Mouse (Mus musculus) forebrain, embryonic 14.5 days (tissue): ENCODE data around the gene Negr1. TPM values are rescaled to one million over a fixed set of nuclear protein-coding genes. Genes with fewer than 3 reads are reported as not detected.
A peak's percentile ranks its signal among the peaks of the same experiment; 100 is the strongest.

ENCODE experiments used
- ATAC-seq: fragments of 200-750 bp; cut with Nextera tagmentation; 2 replicates; pipeline ENCODE4 v1.8.0; 2017; ENCODE audit warnings: mild to moderate bottlenecking, moderate library complexity
- DNase-seq: peaks from one replicate; pipeline ENCODE4 v3.0.0-alpha.2; 2015; ENCODE audit warnings: low spot score
- H3K27ac ChIP-seq: fragments of 300-500 bp; sonication (generic); 2 replicates; pipeline ENCODE4 v1.5.1; 2014; ENCODE audit warnings: low read depth, mild to moderate bottlenecking, control low read depth, low read length, moderate library complexity
- H3K27me3 ChIP-seq: fragments of 300-500 bp; sonication (generic); replicated peaks from 2 replicates; pipeline ENCODE4 v1.6.1; 2014; ENCODE audit warnings: low read length, control low read depth, mixed read lengths; ENCODE audit not compliant: control insufficient read depth, insufficient read depth
- H3K36me3 ChIP-seq: fragments of 300-500 bp; sonication (generic); 2 replicates; pipeline ENCODE4 v1.6.1; 2014; ENCODE audit warnings: low read length, control low read depth; ENCODE audit not compliant: control insufficient read depth, insufficient read depth
- H3K4me1 ChIP-seq: fragments of 300-500 bp; sonication (generic); 2 replicates; pipeline ENCODE4 v1.6.1; 2014; ENCODE audit warnings: antibody characterized with exemption, low read length, control low read depth; ENCODE audit not compliant: control insufficient read depth, insufficient read depth
- H3K4me2 ChIP-seq: fragments of 300-500 bp; sonication (generic); 2 replicates; pipeline ENCODE4 v1.6.1; 2014; ENCODE audit warnings: mild to moderate bottlenecking, control low read depth, low read length
- H3K4me3 ChIP-seq: fragments of 300-500 bp; sonication (generic); 2 replicates; pipeline ENCODE4 v1.5.1; 2014; ENCODE audit warnings: low read depth, low read length, control low read depth
- H3K9ac ChIP-seq: fragments of 300-500 bp; sonication (generic); 2 replicates; pipeline ENCODE4 v1.6.1; 2014; ENCODE audit warnings: mild to moderate bottlenecking, low read length, control low read depth, moderate library complexity
- H3K9me3 ChIP-seq: fragments of 300-500 bp; sonication (generic); replicated peaks from 2 replicates; pipeline ENCODE4 v1.6.1; 2016; ENCODE audit warnings: low read length, control low read depth, mixed read lengths; ENCODE audit not compliant: control insufficient read depth
- WGBS: fragments of 180-500 bp; shearing (Covaris S2); extraction: QIAGEN DNeasy Blood & Tissue Kit; methylation state at CpG from one replicate; pipeline ENCODE4 v1.1.7; 2014; 5-methylcytosine and 5-hydroxymethylcytosine counted together
- polyA plus RNA-seq: library from polyadenylated mRNA; unstranded; fragments of >200 nt; fragmentation: Nextera tagmentation; extraction: Ambion mirVana; gene quantifications from 2 replicates; pipeline ENCODE4 v1.2.1, GENCODE M21; 2014

Negr1 gene
- polyA plus RNA-seq, 1 experiment from 2014 or later: 28.3 TPM

GRCm38 (mm10) chr3:157097514-157097913 lies 535.9 kb downstream of the Negr1 start:
- DNase-seq: no peak
- no peak for ATAC-seq
- Histone ChIP-seq H3K27me3 (no peaks in the 10 kb centered on the region), H3K4me1 (no peaks in the 10 kb centered on the region), H3K4me2 (no peak overlapping the region), H3K27ac (no peak overlapping the region), H3K4me3 (no peak overlapping the region), H3K9ac (no peak overlapping the region), H3K9me3 (no peaks in the 10 kb centered on the region), H3K36me3 (no peaks in the 10 kb centered on the region)

- WGBS: 49% methylated on average over 6 of the region's 6 CpGs
- H3K36me3 ChIP-seq: no peaks in the 10 kb centered on the region
- no peak overlapping the region for H3K9ac ChIP-seq
- DNase-seq (peak; percentile 40), ATAC-seq (no peak)
- no peak overlapping the region for H3K4me3 ChIP-seq
- H3K27ac ChIP-seq: no peak overlapping the region
- H3K27me3 ChIP-seq: no peaks in the 10 kb centered on the region
- H3K9me3 ChIP-seq: no peaks in the 10 kb centered on the region
- no peaks in the 10 kb centered on the region for H3K4me1 ChIP-seq
- H3K4me2 ChIP-seq: no peak overlapping the region
Measured at GRCm38 (mm10) chr3:157098417-157098816, 536.8 kb downstream of the Negr1 start.

GRCm38 (mm10) chr3:157104866-157105579 lies 543.4 kb downstream of the Negr1 start:
- no peak for DNase-seq
- no peak for ATAC-seq
- Histone ChIP-seq H3K4me1 (no peaks in the 10 kb centered on the region), H3K27me3 (no peaks in the 10 kb centered on the region), H3K9ac (no peak overlapping the region), H3K4me3 (no peak overlapping the region), H3K27ac (no peak overlapping the region), H3K4me2 (no peak overlapping the region), H3K36me3 (no peaks in the 10 kb centered on the region), H3K9me3 (no peaks in the 10 kb centered on the region)
- 89% methylated on average over 3 of the region's 3 CpGs for WGBS

- WGBS: 78% methylated on average over 6 of the region's 6 CpGs
- no peak overlapping the region for H3K4me3 ChIP-seq
- no peak overlapping the region for H3K4me2 ChIP-seq
- no peaks in the 10 kb centered on the region for H3K27me3 ChIP-seq
- H3K9me3 ChIP-seq: no peaks in the 10 kb centered on the region
- H3K36me3 ChIP-seq: no peaks in the 10 kb centered on the region
- H3K27ac ChIP-seq: no peak overlapping the region
- no peak overlapping the region for H3K9ac ChIP-seq
- H3K4me1 ChIP-seq: no peaks in the 10 kb centered on the region
- DNase-seq: no peak
- no peak for ATAC-seq
Measured at GRCm38 (mm10) chr3:157105580-157106264, 544.1 kb downstream of the Negr1 start.

GRCm38 (mm10) chr3:157108156-157108555 lies 546.6 kb downstream of the Negr1 start:
- H3K9ac ChIP-seq: no peak overlapping the region
- H3K4me2 ChIP-seq: no peak overlapping the region
- no peaks in the 10 kb centered on the region for H3K36me3 ChIP-seq
- H3K9me3 ChIP-seq: no peaks in the 10 kb centered on the region
- ATAC-seq (no peak), DNase-seq (no peak)
- H3K4me3 ChIP-seq: no peak overlapping the region
- H3K4me1 ChIP-seq: no peaks in the 10 kb centered on the region
- no peaks in the 10 kb centered on the region for H3K27me3 ChIP-seq
- no peak overlapping the region for H3K27ac ChIP-seq
- 87% methylated on average over 2 of the region's 2 CpGs for WGBS

- Histone ChIP-seq H3K36me3 (no peaks in the 10 kb centered on the region), H3K9ac (no peak overlapping the region), H3K27me3 (no peaks in the 10 kb centered on the region), H3K4me2 (no peak overlapping the region), H3K4me3 (no peak overlapping the region), H3K9me3 (no peaks in the 10 kb centered on the region), H3K4me1 (no peaks in the 10 kb centered on the region), H3K27ac (no peak overlapping the region)
- DNase-seq (peak; percentile 79), ATAC-seq (peak; percentile 91)
Measured at GRCm38 (mm10) chr3:157109308-157109707, 547.7 kb downstream of the Negr1 start.

GRCm38 (mm10) chr3:157115105-157115760 lies 553.6 kb downstream of the Negr1 start:
- Histone ChIP-seq H3K4me3 (no peak overlapping the region), H3K27ac (peak overlapping the region; percentile 55; the same call in 1 of the 2 replicates), H3K9me3 (no peaks in the 10 kb centered on the region), H3K4me2 (no peak overlapping the region), H3K4me1 (peaks cover 7% of the 10 kb centered on the region; the same call in 1 of the 2 replicates), H3K27me3 (no peaks in the 10 kb centered on the region), H3K36me3 (no peaks in the 10 kb centered on the region), H3K9ac (no peak overlapping the region)
- peak; percentile 89 for ATAC-seq
- WGBS: 42% methylated on average over 5 of the region's 5 CpGs
- peak; percentile 67 for DNase-seq

- H3K4me1 ChIP-seq: peaks cover 7% of the 10 kb centered on the region; the same call in 1 of the 2 replicates
- H3K27me3 ChIP-seq: no peaks in the 10 kb centered on the region
- DNase-seq: no peak
- no peaks in the 10 kb centered on the region for H3K9me3 ChIP-seq
- no peak overlapping the region for H3K27ac ChIP-seq
- no peak overlapping the region for H3K4me2 ChIP-seq
- WGBS: 97% methylated on average over 1 of the region's 1 CpGs
- H3K36me3 ChIP-seq: no peaks in the 10 kb centered on the region
- no peak overlapping the region for H3K9ac ChIP-seq
- no peak for ATAC-seq
- H3K4me3 ChIP-seq: no peak overlapping the region
Measured at GRCm38 (mm10) chr3:157116024-157116423, 554.4 kb downstream of the Negr1 start.

GRCm38 (mm10) chr3:157119916-157120315 lies 558.3 kb downstream of the Negr1 start:
- Histone ChIP-seq H3K27me3 (no peaks in the 10 kb centered on the region), H3K27ac (no peak overlapping the region), H3K36me3 (no peaks in the 10 kb centered on the region), H3K4me1 (peaks cover 4% of the 10 kb centered on the region; the same call in 1 of the 2 replicates), H3K4me2 (no peak overlapping the region), H3K4me3 (no peak overlapping the region), H3K9ac (no peak overlapping the region), H3K9me3 (no peaks in the 10 kb centered on the region)
- DNase-seq (no peak), ATAC-seq (no peak)
- 52% methylated on average over 2 of the region's 2 CpGs for WGBS
